Mouse (Mus musculus) intestine, postnatal 0 days (tissue): ENCODE data around the gene Spdye4b. TPM values are rescaled to one million over a fixed set of nuclear protein-coding genes. Genes with fewer than 3 reads are reported as not detected.

Source experiments
- ATAC-seq: fragments of 200-750 bp; cut with Nextera tagmentation; 2 replicates; pipeline ENCODE4 v1.8.0; 2017; ENCODE audit warnings: mild to moderate bottlenecking, moderate TSS enrichment, moderate library complexity
- H3K27ac ChIP-seq: fragments of 300-500 bp; sonication (generic); 2 replicates; pipeline ENCODE4 v1.5.1; 2014; ENCODE audit warnings: mild to moderate bottlenecking, low read depth, low read length, moderate library complexity
- H3K27me3 ChIP-seq: fragments of 300-500 bp; sonication (generic); replicated peaks from 2 replicates; pipeline ENCODE4 v1.6.1; 2014; ENCODE audit warnings: low read length, mixed read lengths; ENCODE audit not compliant: control insufficient read depth, insufficient read depth
- H3K36me3 ChIP-seq: fragments of 300-500 bp; sonication (generic); 2 replicates; pipeline ENCODE4 v1.6.1; 2014; ENCODE audit warnings: mild to moderate bottlenecking, moderate library complexity; ENCODE audit not compliant: control insufficient read depth, insufficient read depth
- H3K4me1 ChIP-seq: fragments of 300-500 bp; sonication (generic); replicated peaks from 2 replicates; pipeline ENCODE4 v1.6.1; 2014; ENCODE audit warnings: antibody characterized with exemption, low read length, mixed read lengths; ENCODE audit not compliant: control insufficient read depth, insufficient read depth
- H3K4me2 ChIP-seq: fragments of 300-500 bp; sonication (generic); replicated peaks from 2 replicates; pipeline ENCODE4 v1.6.1; 2014; ENCODE audit warnings: low read depth, mild to moderate bottlenecking, moderate library complexity
- H3K4me3 ChIP-seq: fragments of 300-500 bp; sonication (generic); 2 replicates; pipeline ENCODE4 v1.5.1; 2014; ENCODE audit warnings: low read depth, low read length
- H3K9ac ChIP-seq: fragments of 300-500 bp; sonication (generic); 2 replicates; pipeline ENCODE4 v1.6.1; 2014; ENCODE audit warnings: mild to moderate bottlenecking, low read depth, low read length
- H3K9me3 ChIP-seq: fragments of 300-500 bp; sonication (generic); 2 replicates; pipeline ENCODE4 v1.6.1; 2016; ENCODE audit warnings: mixed run types; ENCODE audit not compliant: control insufficient read depth
- CTCF ChIP-seq: sonication (generic); IDR thresholded peaks from 2 replicates; pipeline ENCODE4 v1.5.1; 2016; ENCODE audit warnings: low read depth, mild to moderate bottlenecking, control low read depth, antibody characterized with exemption, moderate library complexity
- WGBS: fragments of 180-500 bp; shearing (Covaris S2); extraction: QIAGEN DNeasy Blood & Tissue Kit; methylation state at CpG from one replicate; pipeline ENCODE4 v1.1.7; 2014; 5-methylcytosine and 5-hydroxymethylcytosine counted together
- polyA plus RNA-seq: library from polyadenylated mRNA; unstranded; fragments of >200 nt; fragmentation: Nextera tagmentation; extraction: Ambion mirVana; gene quantifications from 2 replicates; pipeline ENCODE4 v1.2.1, GENCODE M21; 2015

Spdye4b gene
- polyA plus RNA-seq, 1 experiment from 2014 or later = not detected

DNA sequence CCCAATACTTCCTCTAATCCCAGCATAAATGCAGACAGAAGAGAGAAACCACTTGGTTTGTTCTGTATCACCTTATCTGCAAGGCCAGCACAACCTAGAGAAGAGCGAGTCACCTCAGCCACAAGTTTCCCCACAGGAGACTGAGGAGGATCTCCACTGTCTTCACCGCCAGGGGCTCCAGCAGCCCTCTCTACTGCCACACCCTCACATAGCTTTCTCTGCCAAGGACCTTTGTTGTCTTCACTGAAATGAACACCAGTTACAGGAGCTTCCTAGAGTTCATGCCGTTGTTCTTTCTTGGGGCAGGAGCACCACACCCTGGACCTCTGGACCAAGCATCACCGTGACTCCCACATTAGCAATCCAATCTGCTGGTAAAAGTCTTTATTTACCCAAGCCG lies 32.2 kb upstream of the Spdye4b start:
- no peak overlapping the region for H3K4me3 ChIP-seq
- no peaks in the 10 kb centered on the region for H3K4me1 ChIP-seq
- no peaks in the 10 kb centered on the region for H3K27me3 ChIP-seq
- no peak overlapping the region for H3K27ac ChIP-seq
- no peak overlapping the region for H3K4me2 ChIP-seq
- H3K9me3 ChIP-seq = peaks cover 3% of the 10 kb centered on the region; the same call in 1 of the 2 replicates
- H3K9ac ChIP-seq = no peak overlapping the region
- TF ChIP-seq CTCF = no peak
- no peaks in the 10 kb centered on the region for H3K36me3 ChIP-seq
- ATAC-seq = peak; percentile 33
- WGBS = 71% methylated on average over 5 of the region's 5 CpGs

DNA sequence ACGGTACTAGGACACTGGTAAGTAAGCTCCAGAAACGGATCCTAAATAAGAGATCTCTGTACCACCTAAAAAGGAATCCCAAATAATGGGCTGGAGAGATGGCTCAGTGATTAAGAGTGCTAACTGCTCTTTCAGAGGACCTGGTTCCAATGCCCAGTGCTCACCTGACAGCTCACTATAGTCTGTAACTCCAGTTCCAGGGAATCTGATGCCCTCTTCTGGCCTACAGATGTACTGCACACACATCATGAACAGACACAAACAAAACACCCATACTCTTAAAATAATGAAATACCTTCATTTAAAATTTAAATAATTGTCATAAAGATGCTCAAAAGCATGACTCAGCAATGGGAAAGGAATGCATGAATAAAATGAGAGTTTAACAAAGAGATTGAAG lies 31.3 kb upstream of the Spdye4b start:
- H3K36me3 ChIP-seq = no peaks in the 10 kb centered on the region
- peak; percentile 38 for TF ChIP-seq CTCF
- H3K9ac ChIP-seq = no peak overlapping the region
- WGBS = 91% methylated on average over 2 of the region's 2 CpGs
- H3K27me3 ChIP-seq = no peaks in the 10 kb centered on the region
- no peak for ATAC-seq
- peaks cover 3% of the 10 kb centered on the region; the same call in 1 of the 2 replicates for H3K9me3 ChIP-seq
- H3K4me2 ChIP-seq = no peak overlapping the region
- no peaks in the 10 kb centered on the region for H3K4me1 ChIP-seq
- H3K4me3 ChIP-seq = no peak overlapping the region
- H3K27ac ChIP-seq = no peak overlapping the region

DNA sequence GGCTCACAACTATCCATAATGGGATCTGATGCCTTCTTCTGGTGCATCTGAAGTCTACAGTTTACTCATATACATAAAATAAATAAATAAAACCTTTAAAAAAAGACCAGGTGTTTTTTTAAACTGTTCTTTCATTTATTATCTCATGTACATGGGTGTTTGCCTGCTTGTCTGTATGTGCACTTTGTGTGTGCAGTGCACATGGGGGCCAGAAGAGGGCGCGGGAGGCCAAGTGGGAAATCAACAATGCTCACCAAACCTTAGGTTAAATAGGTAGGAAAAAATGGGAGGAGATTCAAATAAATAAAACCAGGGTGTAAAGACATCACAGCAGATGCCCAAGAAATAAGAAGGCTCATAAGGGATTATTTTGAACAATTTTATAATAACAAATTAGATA lies 30.8 kb upstream of the Spdye4b start:
- H3K4me2 ChIP-seq = no peak overlapping the region
- no peak for TF ChIP-seq CTCF
- no peaks in the 10 kb centered on the region for H3K36me3 ChIP-seq
- no peak for ATAC-seq
- H3K4me3 ChIP-seq = no peak overlapping the region
- H3K27me3 ChIP-seq = 0 out of 2 replicates have a peak, but pooled peaks cover 3% of the 10 kb centered on the region
- no peak overlapping the region for H3K9ac ChIP-seq
- no peak overlapping the region for H3K27ac ChIP-seq
- H3K4me1 ChIP-seq = no peaks in the 10 kb centered on the region
- WGBS = 80% methylated on average over 2 of the region's 2 CpGs
- peaks cover 3% of the 10 kb centered on the region; the same call in 1 of the 2 replicates for H3K9me3 ChIP-seq

DNA sequence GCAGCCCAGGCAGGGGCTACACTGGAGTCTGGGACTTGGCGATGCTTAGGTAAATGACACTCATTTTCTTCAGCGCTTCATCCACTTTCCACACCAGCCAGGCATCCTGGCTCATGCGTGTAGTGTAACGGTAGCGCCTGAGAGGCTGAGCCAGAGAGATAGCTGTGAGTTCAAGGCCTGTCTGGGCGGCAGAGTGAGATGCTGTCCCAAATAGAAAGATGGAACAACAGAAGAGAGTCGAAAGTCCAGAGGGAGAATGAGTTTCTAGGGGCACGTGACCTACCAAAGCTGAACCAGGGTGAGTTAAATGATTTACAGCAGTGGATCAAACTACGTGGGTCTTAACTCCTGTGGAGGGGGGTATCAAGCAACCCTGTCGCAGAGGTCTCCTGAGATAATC lies 27.1 kb upstream of the Spdye4b start:
- no peak overlapping the region for H3K9ac ChIP-seq
- no peak overlapping the region for H3K27ac ChIP-seq
- peaks cover 28% of the 10 kb centered on the region; the same call in 1 of the 2 replicates for H3K27me3 ChIP-seq
- peaks cover 3% of the 10 kb centered on the region; the same call in 1 of the 2 replicates for H3K9me3 ChIP-seq
- no peaks in the 10 kb centered on the region for H3K36me3 ChIP-seq
- H3K4me1 ChIP-seq = no peaks in the 10 kb centered on the region
- H3K4me2 ChIP-seq = no peak overlapping the region
- WGBS = 86% methylated on average over 10 of the region's 10 CpGs
- no peak for ATAC-seq
- no peak for TF ChIP-seq CTCF
- H3K4me3 ChIP-seq = no peak overlapping the region

DNA sequence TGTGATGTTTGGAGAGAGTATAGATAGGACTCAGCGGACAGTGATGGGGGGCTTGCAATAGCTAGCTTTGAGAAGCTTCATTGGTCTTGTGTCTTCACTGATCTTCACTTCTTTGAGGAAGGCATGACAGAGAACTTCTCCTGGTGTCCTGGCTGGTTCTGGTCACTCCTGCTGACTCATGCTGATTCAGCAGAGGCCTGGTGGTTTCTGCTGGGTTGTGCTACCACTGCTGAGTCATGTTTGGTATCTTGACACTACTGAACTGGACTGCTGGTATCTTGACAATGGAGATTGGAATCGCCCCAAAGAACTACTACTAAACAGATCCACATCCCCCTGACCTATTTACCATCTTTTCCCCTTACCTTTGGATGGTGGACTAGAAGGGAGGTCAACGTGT lies 25.3 kb upstream of the Spdye4b start:
- Histone ChIP-seq H3K27me3 (peaks cover 33% of the 10 kb centered on the region; the same call in 1 of the 2 replicates), H3K4me1 (no peaks in the 10 kb centered on the region), H3K9ac (no peak overlapping the region), H3K9me3 (peaks cover 3% of the 10 kb centered on the region; the same call in 1 of the 2 replicates), H3K4me2 (no peak overlapping the region), H3K36me3 (no peaks in the 10 kb centered on the region), H3K27ac (no peak overlapping the region), H3K4me3 (no peak overlapping the region)
- ATAC-seq = no peak
- 84% methylated on average over 3 of the region's 3 CpGs for WGBS
- TF ChIP-seq CTCF = no peak

DNA sequence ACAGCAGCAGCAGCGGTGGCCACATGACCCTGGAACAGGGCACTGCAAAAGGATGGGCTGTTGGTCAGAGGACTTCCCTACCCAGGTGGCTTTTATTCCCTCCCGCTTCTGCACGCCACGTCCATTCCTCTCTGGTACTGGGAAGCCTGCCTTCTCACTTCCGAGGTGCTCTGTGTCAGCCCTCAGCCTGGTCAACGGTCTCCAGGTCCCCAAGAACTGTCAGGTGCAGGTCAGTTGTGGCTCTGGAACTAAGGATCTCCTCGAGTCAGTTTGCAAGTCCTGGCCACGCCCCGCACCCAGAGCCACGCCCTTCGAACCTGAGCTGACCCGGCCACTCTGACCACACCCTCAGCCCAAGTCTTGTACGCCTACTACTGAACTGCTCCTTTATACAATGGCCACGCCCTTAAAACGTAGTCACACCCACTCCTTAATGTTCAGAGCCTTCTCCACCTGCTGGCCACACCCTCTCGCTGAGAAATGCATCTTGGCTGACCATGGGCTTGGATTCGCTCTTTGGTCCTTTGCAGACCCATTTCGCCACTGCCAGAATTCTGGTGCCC lies 15.2 kb upstream of the Spdye4b start:
- no peaks in the 10 kb centered on the region for H3K4me1 ChIP-seq
- H3K4me2 ChIP-seq = peak overlapping the region; percentile 54
- H3K4me3 ChIP-seq = no peak overlapping the region
- no peak overlapping the region for H3K27ac ChIP-seq
- no peak overlapping the region for H3K9ac ChIP-seq
- 10% methylated on average over 18 of the region's 18 CpGs for WGBS
- peak; percentile 94 for ATAC-seq
- H3K36me3 ChIP-seq = no peaks in the 10 kb centered on the region
- peak; percentile 34 for TF ChIP-seq CTCF
- no peaks in the 10 kb centered on the region for H3K9me3 ChIP-seq
- H3K27me3 ChIP-seq = no peaks in the 10 kb centered on the region

DNA sequence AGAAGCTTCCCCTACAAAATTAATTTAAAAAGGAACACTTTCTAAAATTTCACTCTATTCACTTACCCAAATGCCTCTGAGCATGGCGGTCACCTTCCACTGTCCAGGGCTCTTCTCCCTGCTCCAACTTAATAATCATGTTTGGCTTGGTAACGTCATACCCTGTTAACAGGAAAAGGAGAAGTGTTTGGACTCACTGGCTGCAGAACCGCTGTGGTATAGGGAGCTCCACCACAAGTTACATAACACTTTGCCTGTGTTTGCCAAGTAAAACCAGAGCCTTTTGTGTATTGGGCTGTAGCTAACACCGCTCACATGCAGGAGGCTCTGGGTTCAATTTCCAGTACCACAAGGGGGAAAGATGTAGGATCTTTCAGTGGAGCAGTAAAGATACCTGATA lies 4.8 kb upstream of the Spdye4b start:
- peaks cover 4% of the 10 kb centered on the region for H3K4me1 ChIP-seq
- WGBS = 97% methylated on average over 4 of the region's 4 CpGs
- TF ChIP-seq CTCF = no peak
- no peak overlapping the region for H3K27ac ChIP-seq
- no peak overlapping the region for H3K4me2 ChIP-seq
- no peaks in the 10 kb centered on the region for H3K9me3 ChIP-seq
- H3K4me3 ChIP-seq = no peak overlapping the region
- peaks cover 46% of the 10 kb centered on the region for H3K36me3 ChIP-seq
- H3K9ac ChIP-seq = no peak overlapping the region
- no peak for ATAC-seq
- no peaks in the 10 kb centered on the region for H3K27me3 ChIP-seq
